Mouse (Mus musculus): ENCODE measurements at regions not wholly inside any gene's neighbourhood (a gene's known extent, or its start where the extent isn't known, plus 50 kb on each side); places are given as distances from the start of the nearest gene placed in this dataset.

- DNase-seq (ENCODE audit: extremely low spot score, low read depth, low spot score), result no peak
Measured at GRCm38 (mm10) chr2:131801212-131801611, 58.3 kb downstream of the Erv3 start.

GRCm38 (mm10) chr2:131800126-131800894 is 59.2 kb downstream of the Erv3 start:
- no peak for DNase-seq (ENCODE audit: extremely low spot score, low read depth, low spot score)

- no peak for DNase-seq (ENCODE audit: extremely low spot score, low read depth, low spot score)
Measured at GRCm38 (mm10) chr2:131799486-131799885, 60.1 kb downstream of the Erv3 start.

GRCm38 (mm10) chr2:131797001-131797693 is 62.4 kb downstream of the Erv3 start:
- DNase-seq (ENCODE audit: extremely low spot score, low read depth, low spot score), result no peak

- DNase-seq (ENCODE audit: extremely low spot score, low read depth, low spot score), result no peak
Measured at GRCm38 (mm10) chr2:131775381-131775780, 84.2 kb downstream of the Erv3 start.

GRCm38 (mm10) chr2:131773691-131774090 is 85.9 kb downstream of the Erv3 start:
- DNase-seq (ENCODE audit: extremely low spot score, low read depth, low spot score), result no peak

GRCm38 (mm10) chr2:131772163-131772562 is 87.4 kb downstream of the Erv3 start:
- no peak for DNase-seq (ENCODE audit: extremely low spot score, low read depth, low spot score)

GRCm38 (mm10) chr2:131770852-131771251 is 88.7 kb downstream of the Erv3 start:
- DNase-seq (ENCODE audit: extremely low spot score, low read depth, low spot score), result peak; percentile 22

- DNase-seq (ENCODE audit: extremely low spot score, low read depth, low spot score), result no peak
Measured at GRCm38 (mm10) chr2:131769656-131770210, 89.8 kb downstream of the Erv3 start.

GRCm38 (mm10) chr2:131766500-131766899 is 93.0 kb downstream of the Erv3 start:
- DNase-seq (ENCODE audit: extremely low spot score, low read depth, low spot score), result no peak

GRCm38 (mm10) chr2:131761507-131761906 is 98.0 kb downstream of the Erv3 start:
- DNase-seq (ENCODE audit: extremely low spot score, low read depth, low spot score), result no peak

- DNase-seq (ENCODE audit: extremely low spot score, low read depth, low spot score), result no peak
Measured at GRCm38 (mm10) chr2:131757183-131757903, 102.2 kb downstream of the Erv3 start.

- DNase-seq (ENCODE audit: extremely low spot score, low read depth, low spot score), result no peak
Measured at GRCm38 (mm10) chr2:131755107-131755506, 104.4 kb downstream of the Erv3 start.

GRCm38 (mm10) chr2:131753436-131753835 is 106.1 kb downstream of the Erv3 start:
- no peak for DNase-seq (ENCODE audit: extremely low spot score, low read depth, low spot score)

GRCm38 (mm10) chr2:131750679-131751078 is 108.9 kb downstream of the Erv3 start:
- DNase-seq (ENCODE audit: extremely low spot score, low read depth, low spot score), result no peak

- no peak for DNase-seq (ENCODE audit: extremely low spot score, low read depth, low spot score)
Measured at GRCm38 (mm10) chr2:131750206-131750605, 109.3 kb downstream of the Erv3 start.

- no peak for DNase-seq (ENCODE audit: extremely low spot score, low read depth, low spot score)
Measured at GRCm38 (mm10) chr2:131749746-131750145, 109.8 kb downstream of the Erv3 start.

GRCm38 (mm10) chr2:131748791-131749190 is 110.8 kb downstream of the Erv3 start:
- no peak for DNase-seq (ENCODE audit: extremely low spot score, low read depth, low spot score)

GRCm38 (mm10) chr2:131747707-131748106 is 111.8 kb downstream of the Erv3 start:
- DNase-seq (ENCODE audit: extremely low spot score, low read depth, low spot score), result no peak

GRCm38 (mm10) chr2:131745381-131745895 is 114.1 kb downstream of the Erv3 start:
- no peak for DNase-seq (ENCODE audit: extremely low spot score, low read depth, low spot score)

GRCm38 (mm10) chr2:131744957-131745356 is 114.6 kb downstream of the Erv3 start:
- no peak for DNase-seq (ENCODE audit: extremely low spot score, low read depth, low spot score)

Data from hindlimb bud, embryonic 11.5 days (tissue).